Mouse (Mus musculus) stomach, postnatal 0 days (tissue): Measurements from ENCODE around the gene Ptchd3.

Source experiments
- CTCF ChIP-seq: IDR thresholded peaks from 2 replicates; pipeline ENCODE4 v1.5.1; 2016; ENCODE audit warnings: antibody characterized with exemption, low read depth, mild to moderate bottlenecking, moderate library complexity
- EP300 ChIP-seq: optimal IDR thresholded peaks from 2 replicates; pipeline ENCODE3; 2016; ENCODE audit warnings: antibody characterized with exemption

DNA sequence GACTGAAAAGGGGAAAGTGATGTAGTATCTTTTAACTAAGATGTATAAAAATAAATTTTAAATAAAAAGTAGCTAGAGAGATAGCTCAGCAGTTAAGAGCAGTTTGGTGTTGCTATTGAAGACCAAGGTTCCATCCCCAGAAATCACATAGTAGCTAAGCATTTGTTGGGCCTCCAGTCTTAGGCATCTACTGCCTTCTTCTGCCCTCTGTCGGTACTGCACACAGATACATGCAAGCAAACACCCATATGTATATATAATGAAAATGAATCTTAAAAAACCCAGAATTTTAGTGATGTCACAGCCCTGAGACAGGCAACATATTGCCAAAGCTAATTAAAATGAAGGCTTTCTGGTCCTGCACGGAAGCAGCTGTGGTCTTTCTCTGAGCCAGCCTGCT lies 15.9 kb downstream of the Ptchd3 start:
- TF ChIP-seq CTCF (peak; percentile 64), EP300 (no peak)
